Mouse (Mus musculus): ENCODE results near the gene Tpmt. TPM values are rescaled to one million over a fixed set of nuclear protein-coding genes. Genes with fewer than 3 reads are reported as not detected.

Tpmt gene
- polyA plus RNA-seq, 1 experiment from 2014 or later: 13.1 TPM

GRCm38 (mm10) chr13:47050009-47050408 lies 5.5 kb upstream of the Tpmt start:
- no peaks in the 10 kb centered on the region for H3K27me3 ChIP-seq (ENCODE audit: control insufficient read depth, insufficient read depth, low read depth, low read length)
- 59% methylated on average over 4 of the region's 4 CpGs for WGBS (ENCODE audit: insufficient replicate concordance)
- no peak overlapping the region for H3K27ac ChIP-seq (ENCODE audit: low read length)
- no peaks in the 10 kb centered on the region for H3K4me1 ChIP-seq (ENCODE audit: control insufficient read depth, low read depth, low read length)
- no peak for ATAC-seq (ENCODE audit: low read depth)
- no peaks in the 10 kb centered on the region for H3K9me3 ChIP-seq (replicated peaks; ENCODE audit: control insufficient read depth, low read length)
- H3K9ac ChIP-seq (ENCODE audit: low read depth, low read length): no peak overlapping the region
- no peaks in the 10 kb centered on the region; the same call in 1 of the 2 replicates for H3K36me3 ChIP-seq (ENCODE audit: control insufficient read depth, insufficient read depth)
- H3K4me3 ChIP-seq (ENCODE audit: low read depth, low read length): no peak overlapping the region
- H3K4me2 ChIP-seq (ENCODE audit: low read depth, low read length): no peak overlapping the region

- 62% methylated on average over 4 of the region's 4 CpGs for WGBS (ENCODE audit: insufficient replicate concordance)
- peaks cover 14% of the 10 kb centered on the region for H3K4me1 ChIP-seq (ENCODE audit: control insufficient read depth, low read depth, low read length)
- no peak overlapping the region for H3K4me2 ChIP-seq (ENCODE audit: low read depth, low read length)
- no peak for ATAC-seq (ENCODE audit: low read depth)
- no peak overlapping the region for H3K27ac ChIP-seq (ENCODE audit: low read length)
- H3K9ac ChIP-seq (ENCODE audit: low read depth, low read length): no peak overlapping the region
- no peaks in the 10 kb centered on the region; the same call in 1 of the 2 replicates for H3K36me3 ChIP-seq (ENCODE audit: control insufficient read depth, insufficient read depth)
- no peaks in the 10 kb centered on the region for H3K9me3 ChIP-seq (replicated peaks; ENCODE audit: control insufficient read depth, low read length)
- no peak overlapping the region for H3K4me3 ChIP-seq (ENCODE audit: low read depth, low read length)
- H3K27me3 ChIP-seq (ENCODE audit: control insufficient read depth, insufficient read depth, low read depth, low read length): peaks cover 6% of the 10 kb centered on the region
These were observed 3.5 kb upstream of the Tpmt start for GRCm38 (mm10) chr13:47047996-47048395.

GRCm38 (mm10) chr13:47043833-47044616 lies 512 bp downstream of the Tpmt start:
- Histone ChIP-seq H3K4me3 (ENCODE audit: low read depth, low read length) (peak overlapping the region; percentile 79), H3K27me3 (ENCODE audit: control insufficient read depth, insufficient read depth, low read depth, low read length) (peaks cover 6% of the 10 kb centered on the region), H3K4me1 (ENCODE audit: control insufficient read depth, low read depth, low read length) (peaks cover 14% of the 10 kb centered on the region), H3K4me2 (ENCODE audit: low read depth, low read length) (peak overlapping the region; percentile 95), H3K9ac (ENCODE audit: low read depth, low read length) (peak overlapping the region; percentile 77), H3K27ac (ENCODE audit: low read length) (peak overlapping the region; percentile 14; the same call in 1 of the 2 replicates), H3K9me3 (replicated peaks; ENCODE audit: control insufficient read depth, low read length) (no peaks in the 10 kb centered on the region), H3K36me3 (ENCODE audit: control insufficient read depth, insufficient read depth) (no peaks in the 10 kb centered on the region)
- 2% methylated on average over 45 of the region's 45 CpGs for WGBS (ENCODE audit: insufficient replicate concordance)
- no peak; the same call in 1 of the 2 replicates for ATAC-seq (ENCODE audit: low read depth)

GRCm38 (mm10) chr13:47043030-47043680 lies 1.4 kb downstream of the Tpmt start, which contains the start of gene Kdm1b:
Gene Kdm1b (plus strand): TSS chr13:47043499.
- under 1% methylated on average over 48 of the region's 48 CpGs for WGBS (ENCODE audit: insufficient replicate concordance)
- Histone ChIP-seq H3K4me1 (ENCODE audit: control insufficient read depth, low read depth, low read length) (peaks cover 14% of the 10 kb centered on the region), H3K27ac (ENCODE audit: low read length) (peak within 1 kb of the TSS; percentile 43), H3K4me3 (ENCODE audit: low read depth, low read length) (peak within 1 kb of the TSS; percentile 79), H3K36me3 (ENCODE audit: control insufficient read depth, insufficient read depth) (no peaks in the 10 kb centered on the region), H3K27me3 (ENCODE audit: control insufficient read depth, insufficient read depth, low read depth, low read length) (peaks cover 6% of the 10 kb centered on the region), H3K9me3 (replicated peaks; ENCODE audit: control insufficient read depth, low read length) (no peaks in the 10 kb centered on the region), H3K9ac (ENCODE audit: low read depth, low read length) (peak within 1 kb of the TSS; percentile 77), H3K4me2 (ENCODE audit: low read depth, low read length) (peak within 1 kb of the TSS; percentile 95)
- peak; percentile 93 for ATAC-seq (ENCODE audit: low read depth)

GRCm38 (mm10) chr13:47042024-47042633 lies 2.4 kb downstream of the Tpmt start:
- no peak for ATAC-seq (ENCODE audit: low read depth)
- Histone ChIP-seq H3K9ac (ENCODE audit: low read depth, low read length) (no peak overlapping the region), H3K36me3 (ENCODE audit: control insufficient read depth, insufficient read depth) (no peaks in the 10 kb centered on the region), H3K4me2 (ENCODE audit: low read depth, low read length) (peak overlapping the region; percentile 95), H3K27me3 (ENCODE audit: control insufficient read depth, insufficient read depth, low read depth, low read length) (peaks cover 6% of the 10 kb centered on the region), H3K27ac (ENCODE audit: low read length) (no peak overlapping the region), H3K9me3 (replicated peaks; ENCODE audit: control insufficient read depth, low read length) (no peaks in the 10 kb centered on the region), H3K4me1 (ENCODE audit: control insufficient read depth, low read depth, low read length) (peaks cover 14% of the 10 kb centered on the region), H3K4me3 (ENCODE audit: low read depth, low read length) (peak overlapping the region; percentile 79)
- 46% methylated on average over 8 of the region's 8 CpGs for WGBS (ENCODE audit: insufficient replicate concordance)

- Histone ChIP-seq H3K27ac (ENCODE audit: low read length) (no peak overlapping the region), H3K27me3 (ENCODE audit: control insufficient read depth, insufficient read depth, low read depth, low read length) (peaks cover 6% of the 10 kb centered on the region), H3K4me2 (ENCODE audit: low read depth, low read length) (no peak overlapping the region), H3K4me1 (ENCODE audit: control insufficient read depth, low read depth, low read length) (peaks cover 14% of the 10 kb centered on the region), H3K9me3 (replicated peaks; ENCODE audit: control insufficient read depth, low read length) (no peaks in the 10 kb centered on the region), H3K9ac (ENCODE audit: low read depth, low read length) (no peak overlapping the region), H3K36me3 (ENCODE audit: control insufficient read depth, insufficient read depth) (no peaks in the 10 kb centered on the region), H3K4me3 (ENCODE audit: low read depth, low read length) (no peak overlapping the region)
- WGBS (ENCODE audit: insufficient replicate concordance): 72% methylated on average over 5 of the region's 5 CpGs
- no peak for ATAC-seq (ENCODE audit: low read depth)
These were observed 4.5 kb downstream of the Tpmt start for GRCm38 (mm10) chr13:47040061-47040460.

GRCm38 (mm10) chr13:47037946-47038345 lies 6.6 kb downstream of the Tpmt start:
- H3K9ac ChIP-seq (ENCODE audit: low read depth, low read length): no peak overlapping the region
- no peak overlapping the region for H3K4me3 ChIP-seq (ENCODE audit: low read depth, low read length)
- H3K9me3 ChIP-seq (replicated peaks; ENCODE audit: control insufficient read depth, low read length): no peaks in the 10 kb centered on the region
- WGBS (ENCODE audit: insufficient replicate concordance): 57% methylated on average over 6 of the region's 6 CpGs
- ATAC-seq (ENCODE audit: low read depth): no peak
- no peak overlapping the region for H3K4me2 ChIP-seq (ENCODE audit: low read depth, low read length)
- H3K27me3 ChIP-seq (ENCODE audit: control insufficient read depth, insufficient read depth, low read depth, low read length): no peaks in the 10 kb centered on the region
- H3K36me3 ChIP-seq (ENCODE audit: control insufficient read depth, insufficient read depth): no peaks in the 10 kb centered on the region
- H3K27ac ChIP-seq (ENCODE audit: low read length): no peak overlapping the region
- H3K4me1 ChIP-seq (ENCODE audit: control insufficient read depth, low read depth, low read length): no peaks in the 10 kb centered on the region

- H3K9ac ChIP-seq (ENCODE audit: low read depth, low read length): no peak overlapping the region
- H3K4me3 ChIP-seq (ENCODE audit: low read depth, low read length): no peak overlapping the region
- H3K4me2 ChIP-seq (ENCODE audit: low read depth, low read length): no peak overlapping the region
- 71% methylated on average over 4 of the region's 4 CpGs for WGBS (ENCODE audit: insufficient replicate concordance)
- no peaks in the 10 kb centered on the region for H3K9me3 ChIP-seq (replicated peaks; ENCODE audit: control insufficient read depth, low read length)
- no peaks in the 10 kb centered on the region for H3K4me1 ChIP-seq (ENCODE audit: control insufficient read depth, low read depth, low read length)
- no peak for ATAC-seq (ENCODE audit: low read depth)
- no peaks in the 10 kb centered on the region for H3K27me3 ChIP-seq (ENCODE audit: control insufficient read depth, insufficient read depth, low read depth, low read length)
- no peaks in the 10 kb centered on the region for H3K36me3 ChIP-seq (ENCODE audit: control insufficient read depth, insufficient read depth)
- no peak overlapping the region for H3K27ac ChIP-seq (ENCODE audit: low read length)
These were observed 10.9 kb downstream of the Tpmt start for GRCm38 (mm10) chr13:47033602-47034001.
